Mouse (Mus musculus): ENCODE data around the gene Exosc9.

Gene Exosc9

DNA sequence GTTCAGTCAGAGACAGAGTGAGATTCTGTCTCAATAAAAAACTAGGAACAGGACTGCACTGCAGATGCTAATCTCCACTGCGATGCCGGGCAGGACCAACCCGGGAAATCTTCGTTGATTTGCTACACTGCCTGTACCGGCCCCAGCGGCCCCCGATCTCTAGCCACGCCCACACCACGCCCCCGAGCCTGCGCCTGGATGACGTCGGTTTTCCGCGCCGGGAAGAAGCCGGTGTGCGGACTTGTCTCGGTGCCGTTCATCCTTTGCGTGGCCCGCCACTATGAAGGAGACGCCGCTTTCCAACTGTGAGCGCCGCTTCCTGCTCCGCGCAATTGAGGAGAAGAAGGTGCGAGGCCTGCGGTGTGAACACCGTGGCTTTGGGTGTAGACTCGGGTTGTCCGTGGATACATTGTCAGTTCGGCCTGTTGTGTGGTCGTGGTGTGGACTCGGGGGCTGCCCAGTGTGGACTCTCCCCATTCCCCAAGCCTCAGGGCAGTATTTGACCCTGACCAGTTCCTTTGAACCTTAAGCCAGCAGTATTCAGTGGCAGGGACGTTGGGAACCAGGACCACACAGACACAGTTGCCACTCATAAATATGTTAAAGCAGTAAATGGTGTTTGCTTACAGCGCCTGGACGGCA lies at the start of gene Exosc9:
TSS of gene Exosc9 (plus strand) at position 201 of the 642 bp plus-strand sequence.
- peak; percentile 89 for DNase-seq (ENCODE audit: low spot score in 2 of 2)

DNA sequence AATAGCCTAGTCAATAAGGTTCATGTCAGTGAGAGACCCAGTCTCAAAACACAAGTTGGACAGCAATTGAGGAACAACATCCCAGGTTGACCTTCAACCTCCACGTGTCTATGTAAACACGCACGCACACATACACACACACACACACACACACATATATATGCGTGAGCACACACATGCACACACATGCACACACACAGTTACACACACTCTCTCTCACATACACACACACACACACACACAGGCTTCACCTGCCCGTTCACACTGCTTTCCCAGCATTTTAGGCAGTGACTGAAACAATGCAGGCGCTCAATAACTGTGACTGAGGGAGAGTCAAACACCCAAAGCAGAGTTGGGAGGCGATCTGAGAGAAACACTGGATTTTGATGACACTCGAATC lies 47.1 kb upstream of the Exosc9 start:
- no peak for DNase-seq (ENCODE audit: low spot score in 2 of 2)

DNA sequence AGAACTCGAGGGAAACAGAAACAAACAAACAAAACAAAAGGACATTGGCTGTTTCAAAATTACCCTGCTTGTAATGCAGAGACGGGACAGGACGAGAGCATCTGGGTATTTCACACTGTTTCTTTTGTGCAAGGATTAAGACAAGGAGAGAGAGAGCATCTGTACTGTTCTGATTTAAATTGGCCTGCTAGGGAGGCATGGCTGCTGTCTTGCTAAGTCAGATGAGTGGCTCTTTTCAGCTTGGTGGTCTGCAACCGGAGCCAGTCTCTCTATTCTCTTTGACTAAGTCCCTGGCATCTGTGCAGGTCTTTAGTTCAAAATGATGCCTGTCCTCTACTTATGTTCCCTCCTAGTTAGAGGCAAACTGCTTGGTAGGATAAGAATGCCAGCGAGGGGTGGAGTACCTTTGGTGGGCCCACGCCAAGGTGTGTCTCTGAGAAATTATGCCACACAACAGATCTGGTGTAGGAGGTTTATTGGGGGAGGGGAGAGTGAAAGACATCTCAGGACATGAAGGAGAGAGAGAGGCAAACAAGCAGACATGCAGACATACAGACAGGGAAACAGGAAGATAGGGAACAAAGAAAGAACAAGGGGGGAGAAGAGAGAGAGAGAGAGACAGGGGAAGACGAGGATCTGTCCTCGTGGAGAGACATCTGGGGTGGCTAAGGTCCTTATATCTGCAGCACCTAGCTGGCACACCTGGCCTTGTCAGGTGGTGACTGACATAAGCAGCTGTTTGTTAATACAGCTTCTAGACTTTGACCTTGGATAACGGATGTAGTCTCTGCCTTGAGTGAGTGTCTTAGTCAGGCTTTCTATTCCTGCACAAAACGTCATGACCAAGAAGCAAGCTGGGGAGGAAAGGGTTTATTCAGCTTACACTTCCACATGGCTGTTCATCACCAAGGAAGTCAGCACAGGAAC lies 46.3 kb upstream of the Exosc9 start:
- DNase-seq (ENCODE audit: low spot score in 2 of 2), result no peak

DNA sequence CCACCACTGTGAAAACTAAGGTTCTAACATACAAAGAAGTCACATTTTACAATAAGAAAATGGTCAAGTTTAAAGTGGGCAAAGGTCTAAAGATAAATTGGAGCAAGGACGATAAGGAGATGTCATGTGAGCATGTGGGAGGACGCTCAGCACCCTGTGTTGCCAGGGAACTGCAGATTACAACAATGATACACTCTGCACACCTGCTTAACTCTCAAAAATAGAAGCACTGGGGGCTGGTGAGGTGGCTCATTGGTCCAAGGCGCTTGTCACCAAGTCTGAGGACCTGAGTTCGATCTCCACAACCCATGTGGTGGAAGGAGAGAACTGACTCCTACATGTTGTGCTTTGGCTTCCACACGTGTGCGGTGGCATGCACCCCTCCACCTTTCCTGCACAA lies 40.9 kb upstream of the Exosc9 start:
- DNase-seq (ENCODE audit: low spot score in 2 of 2), result no peak

DNA sequence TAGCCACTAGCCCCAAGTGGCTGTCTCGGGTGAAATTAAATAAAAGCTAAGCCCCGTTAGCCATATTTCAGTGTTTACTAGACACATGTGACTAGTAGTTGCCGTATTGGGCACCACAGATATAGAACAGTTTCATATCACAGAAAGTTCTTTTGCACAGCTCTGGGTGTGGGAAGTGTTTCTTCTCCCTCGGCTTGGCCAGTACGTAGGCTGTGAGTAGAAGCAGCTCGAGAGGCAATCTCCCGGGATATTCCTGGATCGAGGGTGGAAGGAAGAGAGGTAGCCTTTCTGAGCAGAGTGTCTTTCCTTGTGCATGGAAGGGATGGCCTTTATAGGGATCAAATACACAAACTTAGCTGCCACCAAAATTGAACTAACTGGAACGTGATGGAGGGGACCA lies 36.2 kb upstream of the Exosc9 start:
- DNase-seq (ENCODE audit: low spot score in 2 of 2), result no peak

DNA sequence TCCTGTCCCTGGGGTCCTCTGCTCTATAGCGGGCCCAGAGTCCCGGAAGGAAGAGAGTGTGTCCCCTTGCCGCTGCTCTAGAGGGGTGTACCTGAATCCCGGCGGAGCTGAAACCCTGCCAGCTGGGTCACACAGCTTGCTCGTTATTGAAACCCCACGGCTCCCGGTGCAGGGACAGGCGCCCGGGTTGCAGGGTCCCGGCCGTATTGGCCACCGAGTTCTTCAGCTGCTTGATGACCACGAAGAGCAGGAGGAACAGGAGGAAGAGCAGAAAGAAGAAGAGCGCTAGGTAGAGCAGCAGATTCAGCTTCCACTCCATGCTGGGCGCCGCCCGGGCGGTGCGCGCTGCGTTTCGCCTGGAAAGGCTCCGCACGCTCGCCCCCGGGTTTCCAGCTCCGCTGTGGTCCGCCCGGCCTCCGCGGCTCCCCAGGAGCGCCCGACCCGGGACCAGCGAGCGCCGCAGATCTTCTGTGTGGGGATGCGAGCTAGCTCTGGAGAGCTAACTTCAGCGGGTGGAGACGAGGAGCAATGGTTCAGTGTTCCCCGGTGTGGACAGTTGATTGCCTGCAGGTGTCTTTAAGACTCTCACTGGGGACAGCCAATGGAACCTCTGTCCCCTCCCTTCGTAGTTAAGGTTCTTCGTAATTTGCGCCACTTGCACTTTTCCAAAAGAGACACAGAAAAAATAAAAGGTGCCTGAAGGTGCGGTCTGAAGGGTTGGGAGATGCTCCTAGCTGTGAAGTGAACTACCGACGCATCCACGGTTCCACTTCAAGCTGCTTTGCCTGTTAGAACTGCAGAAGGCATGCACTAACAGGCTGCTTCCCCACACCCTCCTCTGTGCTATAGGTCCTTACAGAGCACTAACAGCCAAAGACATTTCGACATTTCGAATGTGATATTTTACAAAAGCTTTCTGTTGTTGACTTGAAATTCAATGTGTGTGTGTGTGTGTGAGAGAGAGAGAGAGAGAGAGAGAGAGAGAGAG lies 31.0 kb upstream of the Exosc9 start, which contains the start of gene Gm11549:
TSS of gene Gm11549 (minus strand) at position 741 of the 988 bp plus-strand sequence.
- DNase-seq (ENCODE audit: low spot score in 2 of 2), result no peak

DNA sequence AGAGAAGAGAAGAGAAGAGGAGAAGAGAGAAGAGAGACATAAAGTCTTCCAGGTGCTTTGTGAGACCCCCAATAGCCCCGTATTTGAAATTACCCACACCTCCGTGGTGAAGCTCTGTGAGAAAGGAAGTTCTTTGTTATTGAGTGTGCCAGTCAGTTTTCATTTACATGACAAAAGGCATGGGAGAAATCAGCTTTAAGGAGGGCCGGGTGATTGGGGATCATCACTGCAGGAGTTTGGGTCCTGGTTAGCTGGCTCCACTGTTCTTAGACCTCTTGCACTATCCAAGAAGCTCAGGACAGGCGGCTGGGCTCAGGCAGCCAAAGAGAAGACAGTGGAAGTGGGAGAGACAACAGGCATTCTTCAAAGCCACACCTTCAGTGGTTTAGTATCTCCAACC lies 30.3 kb upstream of the Exosc9 start:
- DNase-seq (ENCODE audit: low spot score in 2 of 2), result no peak

DNA sequence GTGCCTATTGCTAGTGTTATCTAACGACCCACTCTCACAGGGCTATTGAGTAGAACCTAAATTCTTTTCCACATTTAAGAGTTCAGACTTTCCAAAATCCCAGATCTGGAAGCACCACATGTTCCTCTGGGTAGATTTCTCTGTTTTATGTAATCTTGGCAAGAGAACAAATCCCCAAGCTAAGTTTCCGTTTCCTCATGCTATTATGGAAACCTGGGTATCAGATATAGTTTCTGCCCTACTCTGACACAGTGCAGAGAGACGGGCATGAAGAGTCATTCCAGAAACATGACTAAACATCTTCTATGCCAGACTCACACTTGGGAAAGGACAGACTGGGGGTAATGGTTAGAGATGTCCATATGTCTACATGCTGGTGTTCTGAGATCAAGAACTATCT lies 27.9 kb upstream of the Exosc9 start:
- DNase-seq (ENCODE audit: low spot score in 2 of 2), result no peak

DNA sequence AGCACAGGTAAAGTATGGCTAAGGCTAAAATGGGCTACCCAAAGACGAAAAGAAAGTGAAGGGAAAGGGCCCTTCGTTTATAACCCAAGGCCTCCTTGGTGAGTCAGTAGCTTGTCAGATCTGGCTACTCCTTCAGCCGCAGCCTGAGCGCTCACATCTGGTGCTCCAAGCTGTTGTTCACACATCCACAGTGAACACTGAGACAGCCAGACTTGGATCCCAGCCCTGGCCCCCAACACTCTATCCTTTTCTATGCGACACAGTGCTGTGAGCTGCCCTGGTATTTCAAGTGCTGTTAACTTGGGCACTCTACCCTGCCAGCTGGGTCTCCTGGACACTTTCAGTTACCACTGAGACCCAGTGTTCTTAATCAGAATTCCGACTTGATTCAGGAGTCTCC lies 22.1 kb upstream of the Exosc9 start:
- no peak for DNase-seq (ENCODE audit: low spot score in 2 of 2)

DNA sequence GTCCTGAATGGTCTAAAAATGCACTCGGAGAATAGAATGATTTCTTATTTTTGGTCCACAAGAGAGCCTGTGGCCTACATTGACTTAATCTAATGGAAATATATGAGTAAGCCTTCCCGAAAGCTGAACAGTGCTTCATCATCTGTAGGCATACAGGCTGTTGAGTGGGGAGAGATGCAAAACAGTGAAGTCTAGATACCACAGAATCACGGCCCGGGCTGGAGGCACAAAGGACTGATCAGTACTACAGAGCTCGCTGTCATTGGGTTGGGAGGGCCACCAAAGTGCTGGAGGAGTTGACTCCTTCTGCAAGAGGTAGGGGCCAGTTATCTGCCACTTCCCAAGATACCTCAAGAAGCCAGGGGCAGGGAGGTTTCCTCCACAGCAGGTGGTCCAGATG lies 21.6 kb upstream of the Exosc9 start:
- DNase-seq (ENCODE audit: low spot score in 2 of 2), result no peak

DNA sequence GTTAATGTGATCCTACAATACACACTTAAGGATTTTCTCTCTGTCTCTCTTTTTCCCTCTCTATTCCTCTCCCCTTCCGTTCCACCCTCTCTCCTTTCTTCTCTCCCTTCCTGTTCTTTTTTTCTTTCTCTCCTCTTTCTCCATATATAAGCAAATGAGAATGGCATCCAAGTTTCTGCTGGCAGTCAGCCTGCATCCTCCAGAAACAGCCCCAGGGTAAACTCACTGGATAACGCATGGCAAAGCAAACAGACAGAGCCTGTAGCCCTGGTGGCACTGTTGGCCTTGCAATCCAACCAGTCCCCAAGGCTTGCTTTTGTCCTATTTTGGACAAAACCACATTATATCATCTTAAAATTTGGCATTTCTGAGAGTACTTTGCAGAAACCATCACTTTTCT lies 21.2 kb upstream of the Exosc9 start:
- no peak for DNase-seq (ENCODE audit: low spot score in 2 of 2)

DNA sequence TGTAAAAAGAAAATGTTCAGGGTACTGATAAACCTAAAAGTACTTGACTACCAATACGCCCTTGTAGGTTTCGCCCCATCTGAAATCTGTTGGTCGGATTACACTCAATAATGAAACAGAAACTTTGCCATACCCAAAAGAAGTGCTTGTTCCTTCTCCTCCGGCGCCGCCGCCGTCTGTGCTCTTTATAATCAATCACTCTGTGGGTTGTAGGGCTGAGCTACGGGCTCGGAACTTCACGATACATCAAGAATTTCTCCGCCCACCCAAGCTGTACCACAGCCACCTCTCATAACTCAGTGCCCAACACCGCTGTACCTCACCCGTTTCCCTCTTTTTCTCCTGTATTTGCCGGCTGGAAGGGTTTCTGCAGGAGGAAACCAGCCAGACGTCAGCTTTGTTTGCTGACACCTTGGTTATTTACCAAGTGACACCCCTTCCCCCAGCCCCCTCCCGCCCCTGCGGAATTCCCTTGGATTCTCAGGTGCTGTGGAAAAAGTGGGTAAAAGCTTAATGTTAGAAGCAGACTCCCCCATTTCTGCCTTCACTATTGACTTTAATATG lies 20.3 kb upstream of the Exosc9 start:
- no peak for DNase-seq (ENCODE audit: low spot score in 2 of 2)

DNA sequence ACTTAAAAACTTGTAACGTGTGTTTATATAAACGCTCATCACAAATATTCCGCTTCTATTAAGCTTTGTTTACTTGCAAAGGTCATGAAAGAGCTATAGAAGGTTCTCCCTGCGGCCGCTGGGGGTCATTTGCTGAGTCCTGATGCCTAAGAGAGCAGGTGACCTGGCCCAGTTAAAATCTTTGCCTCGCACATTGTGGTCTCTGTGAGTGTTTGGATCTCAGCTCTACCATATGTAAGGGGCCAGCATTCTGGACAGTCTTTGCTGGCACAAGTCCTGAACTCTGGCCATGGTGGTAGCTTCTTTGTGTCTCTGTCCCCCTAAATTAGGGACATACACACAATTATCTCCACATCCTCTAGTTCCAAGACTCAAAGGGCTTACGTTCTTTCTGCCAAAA lies 19.7 kb upstream of the Exosc9 start:
- no peak for DNase-seq (ENCODE audit: low spot score in 2 of 2)

DNA sequence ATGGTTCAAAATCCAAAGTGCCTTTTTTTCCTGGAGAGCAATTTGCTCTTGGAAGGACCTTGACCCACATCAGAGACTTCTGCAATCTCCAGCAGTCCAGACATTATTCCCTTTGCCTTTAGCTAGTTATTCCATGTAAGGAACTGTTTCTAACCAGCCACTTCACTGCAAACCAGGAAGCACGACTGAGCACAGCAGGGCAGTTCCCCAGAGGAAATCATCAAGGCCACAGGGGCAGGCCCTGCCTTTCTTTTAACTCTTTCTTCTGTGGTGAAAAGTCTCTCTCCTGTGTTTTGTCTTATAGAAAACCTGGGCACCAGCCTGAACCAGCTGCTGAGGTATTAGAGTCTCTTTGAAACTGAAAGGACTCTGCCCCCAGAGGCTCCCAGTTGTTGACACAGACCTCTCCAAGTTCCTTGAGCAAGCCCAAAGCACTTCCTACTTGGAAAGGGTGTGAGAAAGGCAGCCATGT lies 19.2 kb upstream of the Exosc9 start:
- DNase-seq (ENCODE audit: low spot score in 2 of 2), result no peak

DNA sequence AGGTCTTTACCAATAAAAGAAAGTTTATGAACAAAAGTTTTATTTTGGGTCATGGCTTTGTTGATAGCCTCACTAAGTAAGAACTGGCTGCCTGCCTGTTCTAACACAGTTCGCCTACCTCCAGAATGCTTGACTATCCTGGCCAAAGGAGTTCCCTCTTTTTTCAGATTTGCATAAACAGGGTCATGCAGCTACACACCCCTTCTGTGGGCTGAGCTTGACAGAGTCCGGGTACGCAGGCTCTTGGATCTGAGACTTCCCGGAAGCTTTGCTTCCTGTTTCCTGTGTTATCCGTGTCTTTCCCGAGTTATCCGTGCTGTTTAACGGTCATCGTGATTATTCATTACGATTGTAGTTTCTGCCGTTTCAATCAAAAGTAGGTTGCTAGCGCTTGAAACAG lies 16.4 kb upstream of the Exosc9 start:
- no peak for DNase-seq (ENCODE audit: low spot score in 2 of 2)

DNA sequence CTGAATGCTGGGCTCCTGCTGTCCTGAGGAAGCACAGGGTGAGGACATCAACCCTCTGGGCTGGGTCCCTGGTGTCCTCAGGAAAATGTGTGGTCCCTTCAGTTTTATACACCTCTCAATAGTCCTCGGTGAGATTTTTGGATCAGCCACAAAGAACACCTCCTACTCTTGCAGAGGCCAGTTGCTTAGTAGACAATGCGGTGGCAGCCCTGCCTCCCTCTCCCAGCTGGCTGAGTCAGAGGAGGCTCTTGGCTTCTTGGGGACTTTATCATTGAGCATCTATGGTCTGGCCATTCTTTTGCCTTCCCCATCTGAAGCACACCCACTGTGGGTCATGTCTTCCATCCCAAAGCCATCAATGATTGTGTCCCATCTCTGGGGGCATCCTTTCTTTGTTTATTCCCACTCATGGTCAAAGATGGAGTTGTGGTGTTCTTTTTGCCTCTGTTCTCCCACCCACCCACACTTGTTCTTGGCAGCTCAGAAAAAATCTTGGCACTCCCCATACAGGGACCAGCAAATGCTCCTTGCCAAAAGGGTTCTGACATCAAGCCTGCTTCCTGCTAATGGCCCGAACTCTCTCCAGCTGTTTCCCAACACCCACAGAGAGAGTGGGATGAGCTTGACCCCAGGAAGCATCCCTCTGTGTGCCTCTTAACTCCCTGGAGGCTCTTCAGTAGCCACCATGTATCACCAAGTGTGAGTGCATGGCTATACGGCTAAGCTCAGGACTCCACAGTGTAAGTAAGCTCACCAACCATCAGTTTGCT lies 14.5 kb upstream of the Exosc9 start:
- DNase-seq (ENCODE audit: low spot score in 2 of 2), result no peak

DNA sequence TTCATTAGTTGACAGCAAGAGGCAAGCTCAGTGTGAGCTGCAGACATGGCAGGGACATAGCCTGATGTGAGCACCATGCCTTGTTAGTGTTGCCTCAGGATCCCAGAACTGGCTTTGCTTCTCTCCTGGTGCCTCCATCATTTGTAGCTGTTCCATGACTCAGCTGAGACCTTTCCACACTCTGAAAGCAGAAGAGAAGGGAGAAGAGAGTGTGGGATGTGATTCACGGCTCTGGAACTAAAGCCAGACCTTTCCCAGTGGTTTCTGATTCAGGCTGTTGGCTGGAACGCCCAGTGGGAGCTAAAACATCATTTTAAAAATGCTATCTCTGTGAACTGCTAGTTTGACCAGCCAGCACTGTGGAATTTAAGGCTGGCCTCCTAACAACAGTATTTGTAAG lies 11.7 kb upstream of the Exosc9 start:
- DNase-seq (ENCODE audit: low spot score in 2 of 2), result no peak

DNA sequence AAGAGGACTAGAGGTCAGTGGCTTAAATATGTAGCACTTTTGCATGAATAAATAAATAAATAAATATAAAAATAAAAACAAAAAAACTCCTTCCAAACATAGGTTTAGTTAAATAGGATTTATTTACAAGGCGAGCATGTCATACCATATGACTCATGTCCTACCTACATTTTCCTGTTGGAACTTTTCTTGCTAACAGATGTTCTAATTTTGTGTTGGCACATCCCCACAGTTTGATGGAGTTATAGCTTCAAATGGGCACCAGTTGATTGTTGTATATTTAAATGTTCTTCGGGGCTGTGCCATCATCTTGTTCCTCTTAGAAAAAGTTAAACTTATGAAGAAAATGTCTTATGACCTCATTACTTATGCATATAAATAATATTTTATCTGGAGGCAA lies 11.0 kb upstream of the Exosc9 start:
- no peak for DNase-seq (ENCODE audit: low spot score in 2 of 2)

DNA sequence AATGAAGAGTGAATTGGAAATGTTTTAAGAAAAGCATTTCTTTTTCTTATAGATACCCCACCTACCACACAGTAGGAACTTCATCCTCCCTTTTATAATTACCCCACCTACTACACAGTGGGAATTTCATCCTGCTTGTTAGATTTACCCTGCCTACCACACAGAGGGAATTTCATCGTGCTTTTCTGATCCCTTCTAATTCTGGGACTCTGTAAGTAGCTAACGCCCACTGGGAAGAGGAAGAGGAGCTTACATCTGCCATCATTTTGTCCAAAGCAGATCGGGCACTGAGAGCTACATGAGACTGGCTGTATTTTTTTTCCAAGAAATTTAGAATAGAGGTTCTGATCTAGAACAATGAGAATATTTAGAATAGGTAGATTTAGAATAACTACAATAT lies 7.4 kb upstream of the Exosc9 start:
- DNase-seq (ENCODE audit: low spot score in 2 of 2), result no peak

DNA sequence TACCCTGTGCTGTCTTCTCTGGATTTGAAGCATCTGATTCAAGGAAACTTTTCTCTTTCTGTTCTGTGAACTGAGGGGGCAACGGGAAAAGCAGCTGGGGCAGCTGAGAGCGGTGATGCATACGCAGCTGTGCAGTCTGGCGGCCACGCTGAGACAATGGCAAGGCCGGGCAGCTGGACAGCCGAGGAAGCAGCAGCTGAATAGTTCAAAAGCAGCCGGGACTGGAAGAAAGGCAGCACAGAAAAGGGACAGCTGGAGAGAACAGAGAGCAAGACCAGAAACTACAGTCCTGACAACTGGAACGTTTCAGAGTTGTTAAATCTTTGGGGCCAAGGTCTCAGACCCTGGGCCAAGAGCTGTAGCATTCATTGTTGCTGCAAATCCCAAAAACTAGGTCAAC lies 1.1 kb upstream of the Exosc9 start:
- DNase-seq (ENCODE audit: low spot score in 2 of 2), result no peak
